Mouse (Mus musculus): ENCODE results near the gene Zfp658. TPM values are rescaled to one million over a fixed set of nuclear protein-coding genes. Genes with fewer than 3 reads are reported as not detected.

Gene Zfp658
- 7.0 and 10.3 TPM in 2 replicates for polyA plus RNA-seq (2014; fragmentation: Nextera tagmentation; extraction: Ambion mirVana)

DNA sequence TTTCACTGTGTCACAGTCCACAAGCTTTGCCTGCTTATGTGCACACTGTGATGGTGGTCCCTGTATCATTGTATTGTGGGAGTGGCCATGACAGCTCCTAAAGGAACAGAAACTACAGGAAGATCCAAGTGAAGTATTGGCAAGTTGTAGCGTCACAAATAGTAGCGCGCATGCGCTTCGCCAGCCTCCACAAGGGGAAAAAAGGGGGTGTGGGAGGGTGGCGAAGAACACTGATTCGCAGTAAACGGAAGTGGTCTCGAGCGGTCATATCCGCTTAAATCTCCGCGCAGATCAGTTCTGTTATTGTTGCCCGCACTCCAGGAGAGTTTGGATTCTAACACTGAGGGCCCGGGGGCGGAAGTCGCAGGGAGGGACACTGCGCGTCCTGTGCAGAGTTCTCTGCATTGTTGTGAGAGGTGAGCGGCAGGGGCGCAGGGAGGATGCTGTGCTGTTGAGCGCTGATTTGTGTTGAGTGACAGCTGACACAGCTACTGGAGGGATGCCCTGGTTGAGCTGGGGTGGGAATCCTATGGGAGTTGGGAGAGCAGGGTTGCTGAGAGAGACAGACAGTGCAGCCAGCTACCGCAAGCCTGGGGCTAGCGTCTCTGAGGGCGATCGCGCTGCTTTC lies at the start of gene Zfp658:
TSS of gene Zfp658 (plus strand) at position 251 of the 628 bp plus-strand sequence.
- Histone ChIP-seq H3K9me3 (ENCODE audit: control insufficient read depth, low read length) (no peaks in the 10 kb centered on the region), H3K4me2 (ENCODE audit: low read length) (peak within 1 kb of the TSS; percentile 75), H3K4me1 (ENCODE audit: control insufficient read depth, insufficient read depth, low read length) (peaks cover 15% of the 10 kb centered on the region), H3K27ac (replicated peaks; ENCODE audit: low read depth, low read length) (peak within 1 kb of the TSS; percentile 89), H3K27me3 (ENCODE audit: control insufficient read depth, insufficient read depth, low read length) (no peaks in the 10 kb centered on the region), H3K9ac (replicated peaks; ENCODE audit: low read length) (peak within 1 kb of the TSS; percentile 63), H3K4me3 (replicated peaks; ENCODE audit: low read depth, low read length) (peak within 1 kb of the TSS; percentile 66), H3K36me3 (ENCODE audit: control insufficient read depth, insufficient read depth, low read length) (peaks cover 26% of the 10 kb centered on the region)
- DNase-seq, result peak; percentile 97
- ATAC-seq (ENCODE audit: low FRiP score, low TSS enrichment), result peak; percentile 91
- WGBS, result under 1% methylated on average over 27 of the region's 27 CpGs

DNA sequence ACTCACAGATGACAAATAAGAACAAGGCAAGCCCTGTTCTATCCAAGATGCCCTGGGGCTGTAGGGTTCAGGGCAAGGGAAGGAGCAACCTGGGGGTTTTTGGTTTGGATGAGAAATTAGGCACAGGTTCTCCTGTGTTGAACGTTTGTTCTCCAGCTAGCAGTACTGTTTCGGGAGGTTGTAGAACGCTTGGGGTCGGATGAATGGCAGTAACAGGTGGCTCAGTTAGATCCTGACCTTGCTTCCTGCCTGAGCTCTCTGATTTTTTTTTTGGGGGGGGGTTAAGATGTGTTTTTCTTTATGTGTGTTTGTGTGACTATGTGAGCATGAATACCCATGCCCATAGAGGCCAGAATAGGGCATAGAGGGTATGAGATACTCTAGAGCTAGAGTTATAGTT lies 49.5 kb upstream of the Zfp658 start:
- Histone ChIP-seq H3K27ac (replicated peaks; ENCODE audit: low read depth, low read length) (no peak overlapping the region), H3K27me3 (ENCODE audit: control insufficient read depth, insufficient read depth, low read length) (no peaks in the 10 kb centered on the region), H3K4me3 (replicated peaks; ENCODE audit: low read depth, low read length) (no peak overlapping the region), H3K9me3 (ENCODE audit: control insufficient read depth, low read length) (no peaks in the 10 kb centered on the region), H3K36me3 (ENCODE audit: control insufficient read depth, insufficient read depth, low read length) (no peaks in the 10 kb centered on the region), H3K4me2 (ENCODE audit: low read length) (no peak overlapping the region), H3K9ac (replicated peaks; ENCODE audit: low read length) (no peak overlapping the region), H3K4me1 (ENCODE audit: control insufficient read depth, insufficient read depth, low read length) (no peaks in the 10 kb centered on the region)
- 88% methylated on average over 4 of the region's 4 CpGs for WGBS
- no peak for ATAC-seq (ENCODE audit: low FRiP score, low TSS enrichment)
- DNase-seq, result no peak

DNA sequence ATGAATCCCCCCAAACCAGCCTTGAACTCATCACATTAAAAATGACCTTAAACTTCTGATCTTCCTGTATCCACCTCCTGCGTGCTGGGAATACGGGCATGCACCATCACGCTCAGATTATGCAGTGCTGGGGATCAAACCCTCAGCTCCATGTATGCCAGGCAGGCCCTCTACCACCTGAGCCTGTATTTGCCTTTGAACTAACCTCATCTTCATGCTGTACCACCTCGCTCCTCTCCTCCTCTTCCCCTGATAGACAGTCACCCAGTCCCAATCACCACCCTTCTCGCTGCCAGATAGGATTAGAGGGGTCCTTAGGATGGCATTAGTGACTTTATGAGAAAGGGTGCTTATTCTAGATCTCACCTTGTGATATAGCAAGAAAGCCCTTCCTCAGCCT lies 47.0 kb upstream of the Zfp658 start:
- 88% methylated on average over 5 of the region's 5 CpGs for WGBS

DNA sequence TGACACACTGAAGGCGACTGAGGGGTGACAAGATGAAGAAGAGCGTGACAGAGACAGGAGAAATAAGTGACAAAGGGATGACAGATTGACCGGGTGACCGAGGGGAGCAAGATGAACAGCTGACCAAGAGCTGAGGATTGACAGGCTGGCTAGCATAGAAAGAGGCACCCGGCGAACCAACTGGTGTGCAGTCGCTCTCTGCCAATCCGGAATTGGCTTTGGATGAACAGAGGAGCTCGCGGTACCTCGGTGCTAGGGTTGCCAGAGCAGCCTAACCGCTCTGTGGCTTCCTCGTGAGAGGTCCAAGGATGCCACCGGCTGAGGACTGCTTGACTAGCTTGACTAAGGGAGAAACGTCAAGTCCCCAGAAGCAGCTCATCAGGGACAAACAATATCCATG lies 43.7 kb upstream of the Zfp658 start:
- Histone ChIP-seq H3K27ac (replicated peaks; ENCODE audit: low read depth, low read length) (no peak overlapping the region), H3K36me3 (ENCODE audit: control insufficient read depth, insufficient read depth, low read length) (no peaks in the 10 kb centered on the region), H3K9ac (replicated peaks; ENCODE audit: low read length) (no peak overlapping the region), H3K4me2 (ENCODE audit: low read length) (no peak overlapping the region), H3K4me1 (ENCODE audit: control insufficient read depth, insufficient read depth, low read length) (no peaks in the 10 kb centered on the region), H3K9me3 (ENCODE audit: control insufficient read depth, low read length) (no peaks in the 10 kb centered on the region), H3K4me3 (replicated peaks; ENCODE audit: low read depth, low read length) (no peak overlapping the region), H3K27me3 (ENCODE audit: control insufficient read depth, insufficient read depth, low read length) (no peaks in the 10 kb centered on the region)
- no peak for DNase-seq
- no peak for ATAC-seq (ENCODE audit: low FRiP score, low TSS enrichment)
- 83% methylated on average over 15 of the region's 15 CpGs for WGBS

More for the DNA sequence above, 47.0 kb upstream of the Zfp658 start:
- ATAC-seq (ENCODE audit: low FRiP score, low TSS enrichment), result no peak
- Histone ChIP-seq H3K27me3 (ENCODE audit: control insufficient read depth, insufficient read depth, low read length) (no peaks in the 10 kb centered on the region), H3K27ac (replicated peaks; ENCODE audit: low read depth, low read length) (no peak overlapping the region), H3K9ac (replicated peaks; ENCODE audit: low read length) (no peak overlapping the region), H3K4me3 (replicated peaks; ENCODE audit: low read depth, low read length) (no peak overlapping the region), H3K36me3 (ENCODE audit: control insufficient read depth, insufficient read depth, low read length) (no peaks in the 10 kb centered on the region), H3K4me2 (ENCODE audit: low read length) (no peak overlapping the region), H3K9me3 (ENCODE audit: control insufficient read depth, low read length) (no peaks in the 10 kb centered on the region), H3K4me1 (ENCODE audit: control insufficient read depth, insufficient read depth, low read length) (no peaks in the 10 kb centered on the region)
- no peak for DNase-seq

DNA sequence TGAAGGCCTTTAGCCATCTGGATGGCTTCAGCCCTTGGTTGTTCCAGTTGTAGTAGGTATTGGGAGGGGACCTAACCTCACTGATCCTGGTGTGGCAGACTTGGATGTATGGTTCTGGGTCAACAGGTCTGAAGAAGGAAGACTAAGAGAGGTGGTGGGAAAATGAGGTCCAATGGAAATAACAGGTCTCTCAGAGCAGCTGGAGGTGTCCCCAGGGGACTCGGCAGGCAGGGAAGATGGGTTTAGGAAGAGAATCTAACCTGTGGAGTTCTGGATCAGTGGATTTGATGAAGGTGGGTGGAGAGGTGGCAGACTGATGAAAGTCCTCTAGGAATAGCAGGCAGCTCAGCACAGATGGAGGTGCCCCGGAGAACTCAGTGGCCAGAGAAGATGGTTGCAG lies 39.3 kb upstream of the Zfp658 start:
- WGBS, result 87% methylated on average over 2 of the region's 2 CpGs
- H3K4me3 ChIP-seq (replicated peaks; ENCODE audit: low read depth, low read length), result no peak overlapping the region
- H3K27ac ChIP-seq (replicated peaks; ENCODE audit: low read depth, low read length), result no peak overlapping the region
- H3K9ac ChIP-seq (replicated peaks; ENCODE audit: low read length), result no peak overlapping the region
- DNase-seq (no peak), ATAC-seq (ENCODE audit: low FRiP score, low TSS enrichment) (no peak)
- no peaks in the 10 kb centered on the region for H3K9me3 ChIP-seq (ENCODE audit: control insufficient read depth, low read length)
- no peaks in the 10 kb centered on the region for H3K4me1 ChIP-seq (ENCODE audit: control insufficient read depth, insufficient read depth, low read length)
- H3K4me2 ChIP-seq (ENCODE audit: low read length), result no peak overlapping the region
- no peaks in the 10 kb centered on the region for H3K27me3 ChIP-seq (ENCODE audit: control insufficient read depth, insufficient read depth, low read length)
- H3K36me3 ChIP-seq (ENCODE audit: control insufficient read depth, insufficient read depth, low read length), result no peaks in the 10 kb centered on the region

DNA sequence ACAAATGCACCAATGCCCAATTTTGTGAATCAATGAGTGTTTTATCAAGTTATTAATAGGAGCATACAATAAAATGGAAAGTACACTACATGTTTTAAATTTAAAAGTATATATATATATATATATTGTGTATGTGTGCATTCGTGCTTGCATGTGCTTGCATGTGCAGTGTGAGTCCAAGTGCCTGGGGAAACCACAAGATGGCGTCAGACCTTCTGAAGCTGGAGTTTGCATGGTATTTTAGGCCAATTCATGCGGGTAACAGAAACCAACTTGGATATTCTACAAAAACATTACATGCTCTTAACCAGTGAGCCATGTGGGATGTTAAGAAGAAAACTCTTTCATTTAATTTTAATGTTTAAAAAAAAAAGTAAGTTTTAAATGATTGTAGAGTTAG lies 36.7 kb upstream of the Zfp658 start:
- Histone ChIP-seq H3K9me3 (ENCODE audit: control insufficient read depth, low read length) (no peaks in the 10 kb centered on the region), H3K9ac (replicated peaks; ENCODE audit: low read length) (no peak overlapping the region), H3K4me2 (ENCODE audit: low read length) (no peak overlapping the region), H3K36me3 (ENCODE audit: control insufficient read depth, insufficient read depth, low read length) (no peaks in the 10 kb centered on the region), H3K4me1 (ENCODE audit: control insufficient read depth, insufficient read depth, low read length) (no peaks in the 10 kb centered on the region), H3K27me3 (ENCODE audit: control insufficient read depth, insufficient read depth, low read length) (no peaks in the 10 kb centered on the region), H3K27ac (replicated peaks; ENCODE audit: low read depth, low read length) (no peak overlapping the region), H3K4me3 (replicated peaks; ENCODE audit: low read depth, low read length) (no peak overlapping the region)
- WGBS, result 53% methylated on average over 3 of the region's 3 CpGs
- DNase-seq (no peak), ATAC-seq (ENCODE audit: low FRiP score, low TSS enrichment) (no peak)

DNA sequence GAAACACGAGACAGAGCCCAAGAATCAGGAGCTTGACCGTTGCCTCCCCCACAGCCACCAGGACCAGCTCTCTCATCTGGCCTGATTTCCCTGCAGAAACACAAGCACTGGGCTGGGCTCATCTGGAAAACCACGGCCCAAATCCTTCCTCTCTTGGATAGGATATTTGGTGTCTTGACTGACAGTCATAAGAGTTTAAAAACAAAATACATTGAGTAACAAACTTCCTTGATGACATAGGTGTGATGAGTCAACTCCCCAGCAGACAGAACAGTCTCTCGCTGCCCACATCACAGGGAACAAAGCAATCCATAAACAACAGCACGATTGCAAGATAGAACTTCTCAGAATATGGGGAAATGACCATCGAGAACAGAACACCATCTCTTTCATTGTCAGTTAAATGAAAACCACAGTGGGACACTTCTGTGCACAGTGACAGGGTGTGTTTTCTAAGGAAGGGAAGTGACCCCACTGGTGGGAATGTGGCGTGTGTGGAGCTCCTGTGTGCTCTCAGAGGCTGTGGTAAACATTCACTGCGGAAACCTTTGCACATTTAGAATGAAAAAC lies 31.8 kb upstream of the Zfp658 start:
- no peaks in the 10 kb centered on the region for H3K4me1 ChIP-seq (ENCODE audit: control insufficient read depth, insufficient read depth, low read length)
- DNase-seq (no peak), ATAC-seq (ENCODE audit: low FRiP score, low TSS enrichment) (no peak)
- H3K27ac ChIP-seq (replicated peaks; ENCODE audit: low read depth, low read length), result no peak overlapping the region
- no peak overlapping the region for H3K4me2 ChIP-seq (ENCODE audit: low read length)
- no peak overlapping the region for H3K4me3 ChIP-seq (replicated peaks; ENCODE audit: low read depth, low read length)
- H3K9ac ChIP-seq (replicated peaks; ENCODE audit: low read length), result no peak overlapping the region
- 81% methylated on average over 8 of the region's 8 CpGs for WGBS
- H3K27me3 ChIP-seq (ENCODE audit: control insufficient read depth, insufficient read depth, low read length), result no peaks in the 10 kb centered on the region
- H3K9me3 ChIP-seq (ENCODE audit: control insufficient read depth, low read length), result no peaks in the 10 kb centered on the region
- H3K36me3 ChIP-seq (ENCODE audit: control insufficient read depth, insufficient read depth, low read length), result no peaks in the 10 kb centered on the region

DNA sequence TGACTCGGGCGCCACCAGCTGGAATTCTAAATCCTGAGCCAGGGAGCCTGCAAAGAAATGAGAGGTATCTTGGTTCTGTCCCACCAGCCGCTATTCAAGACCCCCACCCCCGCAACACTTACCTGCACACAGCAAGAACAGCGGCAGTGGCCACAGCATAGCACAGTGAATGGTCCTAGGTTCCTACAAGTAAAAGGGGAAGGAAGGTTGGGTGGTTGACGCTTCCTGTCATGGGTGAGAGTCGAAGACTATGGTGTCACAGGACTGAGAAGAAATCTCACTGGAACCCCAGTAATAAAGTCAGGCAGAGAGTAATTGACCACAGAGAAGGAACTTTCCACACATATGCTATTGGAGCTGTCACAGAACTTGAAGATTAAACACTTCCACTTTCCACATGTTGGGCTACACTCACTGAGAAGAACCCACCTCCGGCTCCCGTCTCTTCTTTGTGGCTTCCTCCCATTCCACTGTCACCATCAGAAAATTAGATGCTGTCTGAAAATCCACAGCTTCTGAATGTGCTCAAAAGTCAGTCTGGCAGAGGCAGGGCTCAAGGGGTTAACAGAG lies 29.0 kb upstream of the Zfp658 start:
- H3K9ac ChIP-seq (replicated peaks; ENCODE audit: low read length), result no peak overlapping the region
- no peaks in the 10 kb centered on the region for H3K36me3 ChIP-seq (ENCODE audit: control insufficient read depth, insufficient read depth, low read length)
- H3K27ac ChIP-seq (replicated peaks; ENCODE audit: low read depth, low read length), result no peak overlapping the region
- ATAC-seq (ENCODE audit: low FRiP score, low TSS enrichment) (no peak), DNase-seq (no peak)
- H3K4me1 ChIP-seq (ENCODE audit: control insufficient read depth, insufficient read depth, low read length), result no peaks in the 10 kb centered on the region
- H3K27me3 ChIP-seq (ENCODE audit: control insufficient read depth, insufficient read depth, low read length), result no peaks in the 10 kb centered on the region
- H3K9me3 ChIP-seq (ENCODE audit: control insufficient read depth, low read length), result no peaks in the 10 kb centered on the region
- no peak overlapping the region for H3K4me2 ChIP-seq (ENCODE audit: low read length)
- H3K4me3 ChIP-seq (replicated peaks; ENCODE audit: low read depth, low read length), result no peak overlapping the region
- 90% methylated on average over 9 of the region's 9 CpGs for WGBS

DNA sequence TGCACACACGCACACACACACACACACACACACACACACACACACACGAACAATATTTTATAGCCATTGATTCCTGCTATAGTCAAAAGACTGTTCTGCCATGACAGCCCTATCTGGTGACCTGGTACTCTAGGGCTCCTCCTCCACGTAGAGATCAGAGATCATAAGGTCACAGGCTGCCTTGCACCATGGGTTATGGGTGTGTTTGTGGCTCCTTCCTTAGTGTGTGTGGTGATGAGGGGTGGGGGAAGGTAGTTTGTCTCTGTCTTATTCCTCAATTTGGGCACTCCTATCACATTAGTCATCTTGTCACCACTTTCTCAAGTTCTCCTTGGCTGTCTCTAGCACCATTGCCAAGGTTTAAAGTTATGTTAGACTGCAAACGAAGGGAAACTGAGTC lies 23.5 kb upstream of the Zfp658 start:
- ATAC-seq (ENCODE audit: low FRiP score, low TSS enrichment) (no peak), DNase-seq (no peak)
- Histone ChIP-seq H3K4me2 (ENCODE audit: low read length) (no peak overlapping the region), H3K36me3 (ENCODE audit: control insufficient read depth, insufficient read depth, low read length) (no peaks in the 10 kb centered on the region), H3K9me3 (ENCODE audit: control insufficient read depth, low read length) (no peaks in the 10 kb centered on the region), H3K9ac (replicated peaks; ENCODE audit: low read length) (no peak overlapping the region), H3K4me1 (ENCODE audit: control insufficient read depth, insufficient read depth, low read length) (no peaks in the 10 kb centered on the region), H3K27ac (replicated peaks; ENCODE audit: low read depth, low read length) (no peak overlapping the region), H3K4me3 (replicated peaks; ENCODE audit: low read depth, low read length) (no peak overlapping the region), H3K27me3 (ENCODE audit: control insufficient read depth, insufficient read depth, low read length) (no peaks in the 10 kb centered on the region)
- WGBS, result 71% methylated on average over 4 of the region's 4 CpGs

Data from midbrain, embryonic 14.5 days (tissue).